Mouse (Mus musculus) kidney, adult 2 months (tissue): Measurements from ENCODE around the gene Snx33.

Experiments used
- CTCF ChIP-seq: fragments of 200-500 bp; conservative IDR thresholded peaks from 2 replicates; pipeline ENCODE4 v1.5.1; 2011; ENCODE audit warnings: low read depth, mild to moderate bottlenecking, control low read depth, low read length, moderate library complexity, mixed read lengths; ENCODE audit not compliant: insufficient read depth, insufficient read length
- POLR2A ChIP-seq: fragments of 200-500 bp; IDR thresholded peaks from one replicate; pipeline ENCODE4 v1.6.1; 2011; ENCODE audit warnings: low read depth, low read length, control low read depth

- TF ChIP-seq CTCF = no peak
- no peak for TF ChIP-seq POLR2A
Observed at GRCm38 (mm10) chr9:56915695-56916410, 12.3 kb downstream of the Snx33 start.
